Mouse (Mus musculus): ENCODE data around the gene Acp2. TPM values are rescaled to one million over a fixed set of nuclear protein-coding genes. Genes with fewer than 3 reads are reported as not detected.

Acp2 gene
- total and polyA plus RNA-seq, 3 experiments: 5.3 to 19.5 (median 9.6) TPM

- DNase-seq (ENCODE audit: low spot score) (no peak), ATAC-seq (ENCODE audit: extremely low read depth, insufficient number of reproducible peaks, low FRiP score, poor library complexity, severe bottlenecking) (no peak)
These were observed 429 bp downstream of the Acp2 start for GRCm38 (mm10) chr2:91202972-91203656.

GRCm38 (mm10) chr2:91206254-91206775 lies 3.6 kb downstream of the Acp2 start:
- Histone ChIP-seq H3K4me3 (ENCODE audit: low read depth, low read length) (no peak overlapping the region), H3K27me3 (ENCODE audit: insufficient read depth, low read length) (no peaks in the 10 kb centered on the region), H3K9me3 (replicated peaks) (no peaks in the 10 kb centered on the region), H3K4me1 (ENCODE audit: insufficient read depth, low read depth, low read length) (peaks cover 22% of the 10 kb centered on the region), H3K36me3 (replicated peaks) (peaks cover 68% of the 10 kb centered on the region)
- no peak for DNase-seq (ENCODE audit: low spot score)
- no peak for ATAC-seq (ENCODE audit: extremely low read depth, insufficient number of reproducible peaks, low FRiP score, poor library complexity, severe bottlenecking)
- TF ChIP-seq TAL1 (conservative IDR thresholded peaks at IDR 0.05; ENCODE audit: low read depth, low read length) (no peak), POLR2AphosphoS5 (IDR thresholded peaks at IDR 0.05; ENCODE audit: insufficient replicate concordance, low read depth, low read length) (no peak), GATA2 (IDR thresholded peaks at IDR 0.05; ENCODE audit: borderline replicate concordance, low read depth, low read length) (no peak), GATA1 (IDR thresholded peaks at IDR 0.05; ENCODE audit: borderline replicate concordance, low read length) (no peak), CTCF (IDR thresholded peaks at IDR 0.05; ENCODE audit: low read depth, low read length) (no peak)

More at GRCm38 (mm10) chr2:91202972-91203656, 429 bp downstream of the Acp2 start:
- TF ChIP-seq CTCF (IDR thresholded peaks at IDR 0.05; ENCODE audit: low read depth, low read length) (no peak), GATA1 (IDR thresholded peaks at IDR 0.05; ENCODE audit: borderline replicate concordance, low read length) (no peak), POLR2AphosphoS5 (IDR thresholded peaks at IDR 0.05; ENCODE audit: insufficient replicate concordance, low read depth, low read length) (no peak), TAL1 (conservative IDR thresholded peaks at IDR 0.05; ENCODE audit: low read depth, low read length) (no peak), GATA2 (IDR thresholded peaks at IDR 0.05; ENCODE audit: borderline replicate concordance, low read depth, low read length) (no peak)
- Histone ChIP-seq H3K36me3 (replicated peaks) (peaks cover 40% of the 10 kb centered on the region), H3K4me3 (ENCODE audit: low read depth, low read length) (peak overlapping the region; percentile 76), H3K27me3 (ENCODE audit: insufficient read depth, low read length) (no peaks in the 10 kb centered on the region), H3K4me1 (ENCODE audit: insufficient read depth, low read depth, low read length) (peaks cover 22% of the 10 kb centered on the region), H3K9me3 (replicated peaks) (no peaks in the 10 kb centered on the region)

GRCm38 (mm10) chr2:91213311-91213710 lies 10.6 kb downstream of the Acp2 start:
- DNase-seq (ENCODE audit: low spot score) (no peak), ATAC-seq (ENCODE audit: extremely low read depth, insufficient number of reproducible peaks, low FRiP score, poor library complexity, severe bottlenecking) (no peak)
- Histone ChIP-seq H3K4me3 (ENCODE audit: low read depth, low read length) (no peak overlapping the region), H3K27me3 (ENCODE audit: insufficient read depth, low read length) (no peaks in the 10 kb centered on the region), H3K4me1 (ENCODE audit: insufficient read depth, low read depth, low read length) (no peaks in the 10 kb centered on the region), H3K36me3 (replicated peaks) (peaks cover 87% of the 10 kb centered on the region), H3K9me3 (replicated peaks) (no peaks in the 10 kb centered on the region)
- no peak for TF ChIP-seq CTCF (IDR thresholded peaks at IDR 0.05; ENCODE audit: low read depth, low read length)
- TF ChIP-seq POLR2AphosphoS5 (IDR thresholded peaks at IDR 0.05; ENCODE audit: insufficient replicate concordance, low read depth, low read length): no peak
- no peak for TF ChIP-seq GATA2 (IDR thresholded peaks at IDR 0.05; ENCODE audit: borderline replicate concordance, low read depth, low read length)

GRCm38 (mm10) chr2:91217032-91217431 lies 14.3 kb downstream of the Acp2 start:
- no peak for TF ChIP-seq CTCF (IDR thresholded peaks at IDR 0.05; ENCODE audit: low read depth, low read length)
- no peak for TF ChIP-seq GATA2 (IDR thresholded peaks at IDR 0.05; ENCODE audit: borderline replicate concordance, low read depth, low read length)
- no peak for TF ChIP-seq GATA1 (IDR thresholded peaks at IDR 0.05; ENCODE audit: borderline replicate concordance, low read length)
- no peak for TF ChIP-seq TAL1 (conservative IDR thresholded peaks at IDR 0.05; ENCODE audit: low read depth, low read length)
- TF ChIP-seq POLR2AphosphoS5 (IDR thresholded peaks at IDR 0.05; ENCODE audit: insufficient replicate concordance, low read depth, low read length): no peak
- Histone ChIP-seq H3K4me1 (ENCODE audit: insufficient read depth, low read depth, low read length) (no peaks in the 10 kb centered on the region), H3K9me3 (replicated peaks) (no peaks in the 10 kb centered on the region), H3K36me3 (replicated peaks) (peaks cover 66% of the 10 kb centered on the region), H3K4me3 (ENCODE audit: low read depth, low read length) (no peak overlapping the region), H3K27me3 (ENCODE audit: insufficient read depth, low read length) (no peaks in the 10 kb centered on the region)
- ATAC-seq (ENCODE audit: extremely low read depth, insufficient number of reproducible peaks, low FRiP score, poor library complexity, severe bottlenecking) (no peak), DNase-seq (ENCODE audit: low spot score) (no peak)

GRCm38 (mm10) chr2:91220501-91220900 lies 17.8 kb downstream of the Acp2 start:
- TF ChIP-seq GATA2 (IDR thresholded peaks at IDR 0.05; ENCODE audit: borderline replicate concordance, low read depth, low read length) (no peak), CTCF (IDR thresholded peaks at IDR 0.05; ENCODE audit: low read depth, low read length) (no peak), TAL1 (conservative IDR thresholded peaks at IDR 0.05; ENCODE audit: low read depth, low read length) (no peak), GATA1 (IDR thresholded peaks at IDR 0.05; ENCODE audit: borderline replicate concordance, low read length) (no peak), POLR2AphosphoS5 (IDR thresholded peaks at IDR 0.05; ENCODE audit: insufficient replicate concordance, low read depth, low read length) (no peak)
- H3K4me1 ChIP-seq (ENCODE audit: insufficient read depth, low read depth, low read length): no peaks in the 10 kb centered on the region
- no peaks in the 10 kb centered on the region for H3K9me3 ChIP-seq (replicated peaks)
- no peak for ATAC-seq (ENCODE audit: extremely low read depth, insufficient number of reproducible peaks, low FRiP score, poor library complexity, severe bottlenecking)
- H3K36me3 ChIP-seq (replicated peaks): peaks cover 44% of the 10 kb centered on the region
- H3K4me3 ChIP-seq (ENCODE audit: low read depth, low read length): no peak overlapping the region
- no peaks in the 10 kb centered on the region for H3K27me3 ChIP-seq (ENCODE audit: insufficient read depth, low read length)
- DNase-seq (ENCODE audit: low spot score): no peak

GRCm38 (mm10) chr2:91223614-91224013 lies 20.9 kb downstream of the Acp2 start:
- no peaks in the 10 kb centered on the region for H3K4me1 ChIP-seq (ENCODE audit: insufficient read depth, low read depth, low read length)
- ATAC-seq (ENCODE audit: extremely low read depth, insufficient number of reproducible peaks, low FRiP score, poor library complexity, severe bottlenecking): no peak
- H3K36me3 ChIP-seq (replicated peaks): peaks cover 16% of the 10 kb centered on the region
- no peaks in the 10 kb centered on the region for H3K9me3 ChIP-seq (replicated peaks)
- no peak for DNase-seq (ENCODE audit: low spot score)
- TF ChIP-seq CTCF (IDR thresholded peaks at IDR 0.05; ENCODE audit: low read depth, low read length) (no peak), GATA2 (IDR thresholded peaks at IDR 0.05; ENCODE audit: borderline replicate concordance, low read depth, low read length) (no peak), POLR2AphosphoS5 (IDR thresholded peaks at IDR 0.05; ENCODE audit: insufficient replicate concordance, low read depth, low read length) (no peak), GATA1 (IDR thresholded peaks at IDR 0.05; ENCODE audit: borderline replicate concordance, low read length) (no peak), TAL1 (conservative IDR thresholded peaks at IDR 0.05; ENCODE audit: low read depth, low read length) (no peak)
- no peak overlapping the region for H3K4me3 ChIP-seq (ENCODE audit: low read depth, low read length)
- no peaks in the 10 kb centered on the region for H3K27me3 ChIP-seq (ENCODE audit: insufficient read depth, low read length)
